Mouse (Mus musculus) regulatory T cell (primary cell): Measurements from ENCODE around the gene B3gat3.
"Not testable (repeated sequence)": the region's sequence is repeated elsewhere in the genome, so short reads cannot be mapped to it uniquely, and the experiment has no call there.

Experiments used
- in situ Hi-C: fragments of 300-600 bp; cut with MboI, MseI; formaldehyde crosslinking; loops from one replicate; pipeline ENCODE4 v1.15.1; 2025; ENCODE audit warnings: high pct_unique_total_duplicates

Gene B3gat3

GRCm38 (mm10) chr19:8920073-8920736 lies at the start of gene B3gat3:
Gene B3gat3 (plus strand): TSS chr19:8920374.
- in situ Hi-C loops, result no loop called here

- in situ Hi-C loops, result not testable (repeated sequence)
Measured at GRCm38 (mm10) chr19:8870381-8870780, 49.8 kb upstream of the B3gat3 start.

GRCm38 (mm10) chr19:8870838-8871237 lies 49.3 kb upstream of the B3gat3 start:
- in situ Hi-C loops, result no loop called here

- in situ Hi-C loops, result no loop called here
Measured at GRCm38 (mm10) chr19:8871267-8872186, 48.6 kb upstream of the B3gat3 start, which contains the start of gene Ubxn1. Gene Ubxn1 (plus strand): TSS chr19:8871496.

- in situ Hi-C loops, result no loop called here
Measured at GRCm38 (mm10) chr19:8872266-8872840, 47.8 kb upstream of the B3gat3 start.

- in situ Hi-C loops, result loop anchor here (25.0 kb wide), 1 partner anchor 1112 kb away; the partner anchor contains the start of gene Fth1
Measured at GRCm38 (mm10) chr19:8875031-8875430, 45.1 kb upstream of the B3gat3 start.

- in situ Hi-C loops, result loop anchor here (25.0 kb wide), 1 partner anchor 1107 kb away; the partner anchor contains the start of gene Fth1
Measured at GRCm38 (mm10) chr19:8880311-8881033, 39.7 kb upstream of the B3gat3 start, which contains the start of gene Uqcc3. Gene Uqcc3 (minus strand): TSS chr19:8880923.

- in situ Hi-C loops, result loop anchor here (25.0 kb wide), 1 partner anchor 1106 kb away; the partner anchor contains the start of gene Fth1
Measured at GRCm38 (mm10) chr19:8881034-8881392, 39.2 kb upstream of the B3gat3 start.

GRCm38 (mm10) chr19:8883616-8884015 lies 36.6 kb upstream of the B3gat3 start, which contains the start of the genes Lbhd1 and Gm49403:
Gene Lbhd1 (plus strand): TSS chr19:8883732.
Gene Gm49403 (plus strand): TSS chr19:8883930.
- in situ Hi-C loops, result loop anchor here (25.0 kb wide), 1 partner anchor 1104 kb away; the partner anchor contains the start of gene Fth1

- in situ Hi-C loops, result loop anchor here (25.0 kb wide), 1 partner anchor 1100 kb away; the partner anchor contains the start of gene Fth1
Measured at GRCm38 (mm10) chr19:8886916-8887584, 33.1 kb upstream of the B3gat3 start.

- in situ Hi-C loops, result loop anchor here (25.0 kb wide), 1 partner anchor 1099 kb away; the partner anchor contains the start of gene Fth1
Measured at GRCm38 (mm10) chr19:8887585-8888463, 32.4 kb upstream of the B3gat3 start.

GRCm38 (mm10) chr19:8888511-8889385 lies 31.4 kb upstream of the B3gat3 start, which contains the start of the genes 1810009A15Rik and Gm49416:
Gene 1810009A15Rik (plus strand): TSS chr19:8888853.
Gene Gm49416 (plus strand): TSS chr19:8888926.
- in situ Hi-C loops, result loop anchor here (25.0 kb wide), 1 partner anchor 1099 kb away; the partner anchor contains the start of gene Fth1

GRCm38 (mm10) chr19:8892829-8893766 lies 27.1 kb upstream of the B3gat3 start, which contains the start of gene Ints5:
Gene Ints5 (plus strand): TSS chr19:8893005.
- in situ Hi-C loops, result loop anchor here (25.0 kb wide), 1 partner anchor 1094 kb away; the partner anchor contains the start of gene Fth1

- in situ Hi-C loops, result loop anchor here (5.0 to 25.0 kb wide), 2 partner anchors 58 to 1092 kb away; partner anchors contain the start of genes Bscl2, Fth1 and Gng3
Measured at GRCm38 (mm10) chr19:8895397-8895960, 24.7 kb upstream of the B3gat3 start.

GRCm38 (mm10) chr19:8896231-8896630 lies 23.9 kb upstream of the B3gat3 start:
- in situ Hi-C loops, result loop anchor here (5.0 to 25.0 kb wide), 2 partner anchors 59 to 1091 kb away; partner anchors contain the start of genes Bscl2, Fth1 and Gng3
